Mouse (Mus musculus) kidney, postnatal 14 days (tissue): ENCODE measurements around the gene 4931440F15Rik.

Source experiments
- DNase-seq: peaks from one replicate; pipeline ENCODE4 v3.0.0; 2022; ENCODE audit warnings: mixed read lengths

Gene 4931440F15Rik

DNA sequence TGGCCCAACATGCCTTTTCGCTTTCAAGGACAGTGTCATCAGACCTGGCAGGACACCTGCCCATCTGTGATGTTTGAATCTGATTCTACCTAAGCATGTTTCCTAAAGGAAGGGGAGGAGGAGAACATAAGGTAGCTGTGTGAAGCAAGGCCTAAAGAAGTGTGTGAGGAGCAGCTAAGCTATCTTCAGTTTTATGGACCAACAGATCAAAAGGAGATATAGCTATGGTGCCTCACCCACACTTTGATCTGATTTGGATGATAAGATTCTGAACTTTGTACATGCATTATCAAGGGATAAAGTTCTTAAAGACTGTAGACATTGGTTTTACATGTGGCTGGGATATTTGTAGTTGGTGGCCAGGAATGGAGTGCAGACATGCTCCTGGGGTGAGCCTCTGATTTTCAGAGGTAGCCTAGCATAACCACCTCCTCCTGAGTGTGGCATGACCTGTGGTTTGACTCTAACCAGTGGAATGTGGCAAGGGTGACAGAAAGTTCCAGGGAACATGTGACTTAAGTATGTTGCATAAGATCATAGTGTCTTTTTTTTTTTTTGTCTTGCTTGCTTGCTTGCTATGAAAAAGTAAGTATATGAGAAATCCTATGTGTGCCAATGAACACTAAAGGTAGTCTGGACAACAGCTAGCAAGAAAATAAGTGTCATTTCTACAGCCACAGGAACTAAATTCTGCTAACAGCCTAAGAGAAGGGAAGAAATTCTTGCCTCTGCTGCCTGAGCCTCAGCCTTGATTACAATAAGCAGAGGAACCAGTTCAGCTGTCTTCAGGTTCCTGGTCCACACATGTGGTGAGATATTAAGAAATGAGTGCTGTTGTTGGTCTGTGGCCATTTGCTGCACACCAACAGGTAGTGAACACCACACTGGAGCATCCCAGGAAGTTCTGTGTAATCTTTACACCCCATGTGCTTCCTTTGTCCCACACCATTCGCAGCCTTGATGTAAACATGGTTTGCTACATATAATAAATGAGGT, 23.7 kb downstream of the 4931440F15Rik start:
- no peak for DNase-seq

DNA sequence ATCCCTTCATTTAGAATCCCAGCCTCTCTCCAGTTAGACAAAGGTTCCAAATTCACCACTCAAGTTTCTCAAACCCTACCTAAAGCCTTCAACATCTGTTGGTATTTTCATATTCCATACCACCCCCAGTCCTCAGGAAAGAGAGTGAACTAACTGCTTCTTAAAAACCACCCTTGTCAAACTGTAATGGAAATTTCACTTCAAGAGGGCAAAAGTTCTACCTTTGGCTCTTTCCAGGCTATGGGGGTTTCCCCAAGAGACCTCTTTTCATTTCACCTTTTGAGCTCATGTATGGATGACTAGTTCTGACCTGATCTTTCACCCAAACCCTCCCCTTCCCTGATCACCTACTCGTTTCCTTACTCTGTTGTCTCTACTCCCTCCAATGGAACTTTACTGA, 25.6 kb downstream of the 4931440F15Rik start:
- no peak for DNase-seq

DNA sequence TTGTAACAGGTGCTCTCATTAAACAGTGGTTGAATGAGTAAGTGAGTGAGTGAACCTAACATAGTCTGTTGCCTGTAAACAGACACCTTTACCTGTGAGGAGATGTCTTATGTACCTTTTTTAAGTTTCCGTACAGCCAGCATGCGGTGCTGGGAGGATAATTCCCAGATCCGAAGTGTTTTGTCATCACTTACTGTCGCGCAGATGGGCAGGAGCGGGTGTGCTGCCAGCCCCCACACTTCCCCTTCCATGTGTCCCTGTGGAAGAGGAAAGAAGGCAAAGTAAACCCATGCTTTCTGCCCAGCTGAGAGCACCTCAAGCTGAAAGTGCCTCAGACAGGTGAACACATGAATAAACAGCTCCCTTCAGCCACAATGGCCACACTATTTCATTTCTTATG, 30.4 kb downstream of the 4931440F15Rik start:
- DNase-seq: no peak

DNA sequence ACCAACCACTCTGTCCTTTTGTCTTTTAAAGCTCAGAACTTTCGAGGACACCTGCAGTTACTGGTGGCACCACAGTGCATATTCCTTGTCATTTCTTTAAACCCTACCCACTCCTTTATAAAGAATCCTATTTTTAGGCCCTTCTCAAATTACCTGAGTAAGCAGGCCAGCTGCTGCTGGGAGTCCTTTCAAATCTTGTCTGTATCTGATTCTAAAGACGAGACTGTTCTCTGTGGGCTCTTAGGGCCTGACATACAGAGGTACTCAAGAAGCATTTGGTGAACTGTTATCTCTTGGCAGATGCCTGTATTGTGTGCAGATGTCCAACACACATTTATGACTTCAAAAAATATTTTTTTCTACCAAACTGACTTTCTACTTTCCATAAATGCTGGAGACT, 31.0 kb downstream of the 4931440F15Rik start:
- no peak for DNase-seq

DNA sequence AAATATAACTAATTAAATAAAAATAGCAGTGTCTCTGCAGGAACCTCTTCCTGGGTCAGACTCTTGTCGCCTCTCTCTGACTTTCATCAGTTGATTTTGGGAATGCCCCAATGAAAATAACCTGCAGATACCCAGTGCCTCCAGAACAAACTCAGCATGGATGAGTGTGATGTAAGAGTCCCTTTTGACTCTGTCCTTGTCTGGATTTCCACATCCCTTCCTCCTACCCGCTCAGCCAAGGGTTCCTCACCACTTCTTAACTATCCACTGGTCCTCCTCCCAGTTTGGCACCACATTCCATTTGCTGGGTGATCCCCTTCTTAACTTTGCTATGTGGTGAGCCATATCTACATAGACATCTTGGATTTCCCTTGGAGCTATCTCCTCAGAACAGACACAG, 34.7 kb downstream of the 4931440F15Rik start:
- DNase-seq: no peak

DNA sequence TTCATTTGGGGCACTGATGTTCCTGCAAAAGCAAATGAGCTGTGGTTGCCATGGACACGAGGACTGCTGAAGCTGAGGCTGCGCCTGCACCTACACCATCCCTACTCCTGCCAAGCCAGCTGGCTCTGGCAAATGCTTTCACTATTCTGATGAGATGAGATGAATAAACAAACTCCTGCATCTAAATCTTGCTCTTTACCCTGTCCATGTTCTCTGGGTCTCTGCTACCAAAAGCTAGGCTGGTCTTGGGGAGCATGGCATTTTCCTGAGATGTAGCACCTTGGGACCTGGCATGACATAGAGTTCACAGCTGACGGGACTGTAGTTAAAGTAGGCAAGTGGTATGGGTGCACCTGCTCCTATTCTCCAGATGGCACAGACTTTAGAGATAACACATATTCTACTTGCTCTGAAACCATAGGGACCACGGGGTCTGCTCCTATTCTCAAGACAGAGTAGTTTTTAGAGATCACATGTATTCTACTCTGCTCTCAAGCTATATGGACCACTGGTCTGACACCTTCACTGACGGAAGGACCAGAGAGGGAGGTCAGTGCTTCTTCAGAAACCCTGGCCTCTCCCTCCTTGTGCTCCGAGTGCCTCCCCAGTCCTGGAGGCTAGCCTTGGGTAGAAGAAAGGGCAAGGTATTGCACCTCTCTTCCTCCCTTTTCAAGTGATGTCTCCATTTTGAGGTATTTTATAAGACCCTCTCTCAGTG, 36.4 kb downstream of the 4931440F15Rik start:
- DNase-seq: no peak

DNA sequence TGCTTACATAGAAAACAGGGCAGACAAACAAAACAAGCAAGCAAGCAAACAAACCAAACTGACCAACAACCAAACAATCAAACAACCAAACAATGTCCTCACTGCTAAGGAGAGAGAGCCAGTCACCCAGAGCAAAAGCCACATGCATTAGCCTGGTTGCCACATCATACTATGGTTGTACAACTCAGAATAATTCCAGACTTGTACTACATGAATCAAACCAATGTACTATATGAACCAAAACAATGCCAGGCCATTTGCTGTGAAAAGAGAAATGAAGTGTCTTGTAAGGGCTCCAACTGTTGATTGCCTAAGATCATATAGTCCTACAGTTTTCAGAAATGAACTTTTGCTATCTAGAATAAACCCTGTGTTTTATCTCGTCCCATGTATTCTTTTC, 37.0 kb downstream of the 4931440F15Rik start:
- DNase-seq: no peak

DNA sequence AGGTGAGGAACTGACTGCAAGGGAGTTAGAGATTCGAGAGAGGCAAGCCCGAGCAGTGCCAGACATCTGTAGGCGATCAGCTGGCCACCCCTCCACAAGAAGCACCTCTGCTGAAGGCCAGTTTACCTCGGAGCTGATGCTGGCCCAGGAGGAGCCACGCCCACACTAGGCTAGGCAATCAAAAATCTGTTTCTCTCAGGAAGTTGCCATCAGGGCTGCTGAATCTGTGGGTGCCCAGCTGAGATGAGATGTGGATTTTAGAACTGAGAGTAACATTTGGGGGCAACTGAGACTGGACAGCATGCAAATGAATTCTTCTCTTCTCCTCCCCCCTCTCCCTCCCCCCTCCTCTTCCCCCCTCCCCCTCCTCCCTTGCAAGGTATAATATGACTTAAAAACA, 38.0 kb downstream of the 4931440F15Rik start:
- no peak for DNase-seq

DNA sequence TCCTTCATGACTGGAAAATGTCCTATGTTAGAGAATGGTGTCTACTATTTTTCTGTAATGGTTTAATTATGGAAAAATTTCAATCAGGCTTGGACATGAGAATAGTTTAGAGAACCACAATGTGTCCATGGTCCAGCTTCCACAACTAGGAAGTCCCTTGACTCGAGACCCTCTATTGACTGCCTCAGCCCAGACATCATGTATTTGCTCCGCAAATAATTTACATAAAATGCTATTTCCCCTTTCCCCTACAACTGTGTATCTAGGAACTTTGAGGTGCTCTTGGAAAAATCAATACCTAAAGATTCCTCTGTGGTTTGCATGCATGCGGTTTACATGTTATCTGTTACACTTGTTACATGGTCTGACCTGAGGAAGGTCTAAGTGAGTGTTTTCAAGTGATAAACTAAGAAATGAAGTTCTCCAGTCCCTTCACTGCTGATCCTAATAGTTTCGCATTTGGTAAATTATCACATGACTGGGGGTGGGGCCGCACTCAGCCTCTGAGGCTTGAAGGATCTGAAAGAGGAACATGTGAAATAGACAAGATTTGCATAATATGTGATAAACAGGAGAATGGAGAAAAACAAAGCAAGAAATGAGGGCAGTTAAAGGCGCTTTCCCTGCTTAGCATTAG, 38.8 kb downstream of the 4931440F15Rik start:
- no peak for DNase-seq

DNA sequence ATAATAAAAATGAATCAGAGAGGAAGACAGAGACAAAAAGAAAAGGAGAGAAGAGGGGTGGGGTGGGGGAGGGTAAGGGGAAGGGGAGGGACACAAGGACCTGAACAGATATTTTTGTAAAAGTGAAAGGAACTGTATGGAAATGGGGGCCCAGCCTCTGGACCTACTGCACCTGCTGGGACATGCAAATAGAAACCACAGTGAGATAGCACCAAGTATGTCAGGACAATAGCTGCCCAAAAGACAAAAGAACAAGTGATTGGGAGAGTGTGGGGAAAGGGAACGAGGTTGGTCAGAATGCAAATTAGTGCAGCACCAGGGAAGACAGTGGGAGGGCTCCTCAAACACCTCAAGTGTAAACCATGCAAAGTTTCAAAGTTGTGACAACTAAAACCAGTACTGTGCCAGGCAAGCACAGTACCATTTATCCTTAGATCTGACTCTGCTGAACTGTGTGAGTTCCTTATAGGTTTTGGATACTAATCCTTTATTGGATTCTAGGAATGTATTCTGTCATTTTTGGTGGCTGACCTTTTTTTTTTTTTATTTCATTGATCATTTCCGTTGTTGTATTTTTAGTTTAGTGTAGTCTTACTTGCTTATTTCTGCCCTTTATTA, 46.0 kb downstream of the 4931440F15Rik start:
- DNase-seq: no peak

DNA sequence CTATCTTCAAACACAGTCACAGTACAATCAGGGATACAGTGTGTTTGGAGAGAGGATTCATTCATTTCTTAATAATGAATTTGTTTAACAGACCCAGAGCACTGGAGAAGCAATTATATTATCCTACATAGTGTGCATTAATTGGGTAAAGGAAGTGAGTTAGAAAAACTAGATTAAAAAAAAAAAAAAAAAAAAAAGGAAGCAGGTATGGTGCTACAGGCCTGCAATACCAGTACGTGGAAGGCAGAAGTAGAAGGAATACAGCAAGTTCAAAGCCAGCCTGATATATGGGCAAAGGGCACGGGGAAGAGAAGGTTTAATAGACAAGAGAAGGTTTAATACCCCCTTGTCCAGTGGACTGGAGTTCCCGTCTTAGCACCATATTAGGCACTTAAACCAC, 46.5 kb downstream of the 4931440F15Rik start:
- DNase-seq: no peak

DNA sequence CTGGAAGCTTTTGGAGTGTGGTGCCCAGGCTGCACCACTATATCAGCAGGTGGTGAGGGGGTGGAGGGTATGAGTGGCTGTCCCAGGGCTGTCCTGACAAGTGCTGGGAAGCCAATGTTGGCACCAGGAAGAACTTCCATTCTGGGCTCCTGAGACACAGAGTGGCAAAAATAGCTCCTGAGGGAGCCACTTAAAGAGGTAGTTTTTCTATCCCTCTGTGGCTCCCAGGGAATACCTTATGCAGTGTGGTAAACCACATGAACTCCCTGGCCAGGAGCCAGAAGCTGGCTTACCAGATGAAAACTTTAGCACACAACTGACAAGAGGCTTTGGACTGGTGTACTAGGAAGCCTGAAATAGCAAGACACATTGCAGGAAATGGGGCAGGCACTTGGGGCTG, 47.5 kb downstream of the 4931440F15Rik start:
- peak; percentile 27 for DNase-seq

DNA sequence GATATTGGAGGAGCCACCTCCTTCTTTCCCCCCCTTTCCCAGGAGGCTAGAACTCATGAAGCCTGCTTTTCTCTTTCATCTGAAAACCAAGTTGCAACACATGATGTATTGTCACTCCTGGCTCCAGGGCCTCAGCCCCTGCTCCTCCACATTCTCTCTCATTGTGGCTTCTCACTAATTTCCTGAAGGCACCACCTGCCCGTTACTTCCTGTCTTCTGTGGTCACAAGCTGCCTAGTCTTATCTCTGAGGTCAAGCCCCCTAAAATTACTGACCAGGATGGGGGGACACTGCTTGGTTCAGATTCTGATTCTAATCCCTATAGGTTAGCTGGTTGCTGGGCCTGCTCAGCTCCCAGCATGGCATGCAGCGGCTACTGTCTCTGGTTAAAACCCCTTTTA, 50.7 kb downstream of the 4931440F15Rik start:
- no peak for DNase-seq

DNA sequence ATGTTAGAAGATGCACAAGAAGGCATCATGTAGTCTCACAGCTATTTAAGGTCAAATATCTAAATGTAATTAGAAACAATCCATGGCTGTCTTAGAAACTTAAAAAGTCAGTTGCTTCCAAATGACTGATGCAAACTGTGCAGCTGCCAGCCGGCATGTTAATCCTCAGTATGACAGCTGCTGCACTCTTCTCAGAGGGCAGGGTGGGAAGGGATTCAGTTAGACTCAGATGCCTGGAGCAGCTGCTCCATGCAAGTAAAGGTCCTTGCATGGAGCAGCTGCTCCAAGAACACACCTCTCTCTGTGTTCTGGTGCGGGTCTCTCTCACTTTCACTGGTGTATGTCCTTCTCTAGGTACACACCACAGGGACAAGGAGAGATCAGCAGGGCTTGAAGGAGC, 51.2 kb downstream of the 4931440F15Rik start:
- DNase-seq: no peak
